Comparison of ENCODE assay signal across 20 mouse cellular contexts in genomic region chr19:11050286-11050685, GRCm38 (mm10). TPM values are rescaled to one million over a fixed set of nuclear protein-coding genes. Genes with fewer than 3 reads are reported as not detected.
DNase-seq lines count a peak whose midpoint lies in the region; ATAC-seq and TF ChIP-seq lines count a peak whose summit lies in the region.
"Had no signal": no experiment of that assay in that cellular context is flagged by ENCODE, and none has a peak within 500 bp of the region (broad histone marks: within the 10 kb centered on the region; RNA-seq: fewer than 3 reads in every experiment).

No protein-coding gene starts in this region.

- no peak for ATAC-seq in heart, embryonic 11.5 days (replicated peaks; ENCODE audit: insufficient number of reproducible peaks, low FRiP score, low TSS enrichment)
- no peak for ATAC-seq in stomach, embryonic 16.5 days (ENCODE audit: insufficient read depth, low FRiP score)
- ATAC-seq in hindbrain, embryonic 13.5 days (ENCODE audit: low FRiP score): no peak
- ATAC-seq: forebrain, embryonic 15.5 days had no signal

- no peaks in the 10 kb centered on the region for H3K36me3 ChIP-seq in heart, embryonic 11.5 days (ENCODE audit: control insufficient read depth, insufficient read depth, low read length)
- H3K36me3 ChIP-seq in stomach, embryonic 16.5 days (ENCODE audit: control insufficient read depth, insufficient read depth, low read length): no peaks in the 10 kb centered on the region
- no peaks in the 10 kb centered on the region for H3K36me3 ChIP-seq in hindbrain, embryonic 13.5 days
- H3K36me3 ChIP-seq: forebrain, embryonic 15.5 days; limb, embryonic 12.5 days; midbrain, embryonic 10.5 days had no signal

- TF ChIP-seq POLR2A in cortical plate, adult 2 months (IDR thresholded peaks at IDR 0.05; ENCODE audit: extremely low read depth, insufficient read depth, low read length): no peak

- DNase-seq in heart, adult 18-20 months: peak; percentile 37 to 62
- DNase-seq in lung, postnatal 36 days: peak; percentile 21
- no peak for DNase-seq in lung, postnatal 14 days
- no peak for DNase-seq in layer of hippocampus, adult 11-12 months (ENCODE audit: low spot score)
- DNase-seq: cerebellum, adult 9-10 months; gastrocnemius, postnatal 10 days; heart, postnatal 14 days; lung, embryonic 14.5 days; right cerebral cortex, postnatal 25 days had no signal

- H3K9me3 ChIP-seq in heart, embryonic 11.5 days (replicated peaks; ENCODE audit: control insufficient read depth, low read length): no peaks in the 10 kb centered on the region
- H3K9me3 ChIP-seq in stomach, embryonic 16.5 days (replicated peaks; ENCODE audit: control insufficient read depth, low read length): no peaks in the 10 kb centered on the region
- no peaks in the 10 kb centered on the region for H3K9me3 ChIP-seq in hindbrain, embryonic 13.5 days
- H3K9me3 ChIP-seq: forebrain, embryonic 15.5 days; limb, embryonic 12.5 days; midbrain, embryonic 10.5 days had no signal

- H3K4me2 ChIP-seq in heart, embryonic 11.5 days: no peak overlapping the region
- H3K4me2 ChIP-seq in stomach, embryonic 16.5 days (ENCODE audit: low read depth, low read length): no peak overlapping the region
- no peak overlapping the region for H3K4me2 ChIP-seq in hindbrain, embryonic 13.5 days
- H3K4me2 ChIP-seq: forebrain, embryonic 15.5 days; limb, embryonic 12.5 days; lung, embryonic 14.5 days had no signal

- H3K4me3 ChIP-seq in heart, embryonic 11.5 days (ENCODE audit: low read depth, low read length): no peak overlapping the region
- no peak overlapping the region for H3K4me3 ChIP-seq in cortical plate, adult 2 months (ENCODE audit: insufficient read depth, low read length)
- no peak overlapping the region for H3K4me3 ChIP-seq in stomach, embryonic 16.5 days (replicated peaks; ENCODE audit: low read length)
- H3K4me3 ChIP-seq in hindbrain, embryonic 13.5 days: no peak overlapping the region
- H3K4me3 ChIP-seq: forebrain, embryonic 15.5 days; left cerebral cortex, adult 2 months; limb, embryonic 12.5 days; midbrain, embryonic 10.5 days had no signal

- no peaks in the 10 kb centered on the region for H3K27me3 ChIP-seq in heart, embryonic 11.5 days (ENCODE audit: control insufficient read depth, insufficient read depth, low read length)
- no peaks in the 10 kb centered on the region for H3K27me3 ChIP-seq in stomach, embryonic 16.5 days (ENCODE audit: control insufficient read depth, insufficient read depth, low read length)
- H3K27me3 ChIP-seq in hindbrain, embryonic 13.5 days: no peaks in the 10 kb centered on the region
- H3K27me3 ChIP-seq: forebrain, embryonic 15.5 days; limb, embryonic 12.5 days had no signal

- TF ChIP-seq CTCF in cortical plate, adult 2 months (IDR thresholded peaks at IDR 0.05; ENCODE audit: extremely low read depth, insufficient read depth, low read length): no peak

- no peaks in the 10 kb centered on the region for H3K4me1 ChIP-seq in heart, embryonic 11.5 days (ENCODE audit: control insufficient read depth, insufficient read depth, low read length)
- no peaks in the 10 kb centered on the region for H3K4me1 ChIP-seq in cortical plate, adult 2 months (ENCODE audit: control insufficient read depth, insufficient read depth, low read length)
- 0 out of 2 replicates have a peak, but pooled peaks cover 3% of the 10 kb centered on the region for H3K4me1 ChIP-seq in stomach, embryonic 16.5 days (ENCODE audit: control insufficient read depth, insufficient read depth, low read length)
- no peaks in the 10 kb centered on the region for H3K4me1 ChIP-seq in hindbrain, embryonic 13.5 days (replicated peaks)
- H3K4me1 ChIP-seq: forebrain, embryonic 15.5 days; limb, embryonic 12.5 days; midbrain, embryonic 10.5 days had no signal

- 70% methylated on average over 2 of the region's 2 CpGs for WGBS in heart, embryonic 11.5 days (ENCODE audit: insufficient replicate concordance)
- WGBS in stomach, embryonic 16.5 days: 61% methylated on average over 2 of the region's 2 CpGs
- 80% methylated on average over 2 of the region's 2 CpGs for WGBS in hindbrain, embryonic 13.5 days

- no peak overlapping the region for H3K27ac ChIP-seq in heart, embryonic 11.5 days (ENCODE audit: low read depth, low read length)
- H3K27ac ChIP-seq in cortical plate, adult 2 months (ENCODE audit: insufficient read depth, low read length): peak overlapping the region; percentile 23; the same call in 1 of the 2 replicates
- H3K27ac ChIP-seq in stomach, embryonic 16.5 days (ENCODE audit: low read length): peak overlapping the region; percentile 10; the same call in 1 of the 2 replicates
- H3K27ac ChIP-seq in hindbrain, embryonic 13.5 days: no peak overlapping the region
- H3K27ac ChIP-seq: forebrain, embryonic 15.5 days; left cerebral cortex, adult 2 months; limb, embryonic 12.5 days; midbrain, embryonic 10.5 days had no signal

- H3K9ac ChIP-seq in heart, embryonic 11.5 days (ENCODE audit: low read depth, low read length): no peak overlapping the region
- H3K9ac ChIP-seq in stomach, embryonic 16.5 days (ENCODE audit: low read length): no peak overlapping the region
- no peak overlapping the region for H3K9ac ChIP-seq in hindbrain, embryonic 13.5 days
- H3K9ac ChIP-seq: forebrain, embryonic 15.5 days; limb, embryonic 12.5 days; lung, embryonic 14.5 days had no signal

RNA-seq across cellular contexts. Expression of gene Ms4a8a, which starts 30.6 kb away (rescaled TPM):
- total RNA-seq in heart, adult 18-20 months (2021): 1 to 10 TPM; 2.0 to 2.1 TPM
- polyA plus RNA-seq in heart, embryonic 11.5 days (2014; fragmentation: Nextera tagmentation; extraction: Ambion mirVana): not detected in 2 replicates
- polyA plus RNA-seq in cortical plate, adult 2 months (2012; rRNA removed): 0.11 and 0.13 TPM in 2 replicates
- polyA plus RNA-seq in stomach, embryonic 16.5 days (2015; fragmentation: Nextera tagmentation; extraction: Ambion mirVana): 6.0 and 7.8 TPM in 2 replicates
- polyA plus RNA-seq in hindbrain, embryonic 13.5 days (2015; fragmentation: Nextera tagmentation; extraction: Ambion mirVana): not detected in 2 replicates
- total RNA-seq: left cerebral cortex, adult 2 months had no signal
- polyA plus RNA-seq: C2C12; forebrain, embryonic 15.5 days; limb, embryonic 12.5 days; lung, embryonic 14.5 days; midbrain, embryonic 10.5 days; neural tube, embryonic 11.5 days had no signal

RNA-seq across cellular contexts. Expression of gene Ms4a18, which starts 32.5 kb away (rescaled TPM):
- not detected for total RNA-seq in heart, adult 18-20 months (2021)
- polyA plus RNA-seq in heart, embryonic 11.5 days (2014; fragmentation: Nextera tagmentation; extraction: Ambion mirVana): not detected in 2 replicates
- polyA plus RNA-seq in cortical plate, adult 2 months (2012; rRNA removed): not detected in 2 replicates
- 3.7 and 4.2 TPM in 2 replicates for polyA plus RNA-seq in stomach, embryonic 16.5 days (2015; fragmentation: Nextera tagmentation; extraction: Ambion mirVana)
- not detected in 2 replicates for polyA plus RNA-seq in hindbrain, embryonic 13.5 days (2015; fragmentation: Nextera tagmentation; extraction: Ambion mirVana)
- total RNA-seq: gastrocnemius, postnatal 10 days; heart, postnatal 14 days; left cerebral cortex, adult 2 months had no signal
- polyA plus RNA-seq: C2C12; forebrain, embryonic 15.5 days; limb, embryonic 12.5 days; lung, embryonic 14.5 days; midbrain, embryonic 10.5 days; neural tube, embryonic 11.5 days; urinary bladder, adult 2 months had no signal

RNA-seq across cellular contexts. Expression of gene Ms4a15, which starts 57.2 kb away (rescaled TPM):
- total RNA-seq in heart, adult 18-20 months (2021): not detected
- 0.17 TPM in 1 of 2 replicates, not detected in the other for polyA plus RNA-seq in heart, embryonic 11.5 days (2014; fragmentation: Nextera tagmentation; extraction: Ambion mirVana)
- not detected in 2 replicates for polyA plus RNA-seq in cortical plate, adult 2 months (2012; rRNA removed)
- polyA plus RNA-seq in stomach, embryonic 16.5 days (2015; fragmentation: Nextera tagmentation; extraction: Ambion mirVana): not detected in 2 replicates
- not detected in 2 replicates for polyA plus RNA-seq in hindbrain, embryonic 13.5 days (2015; fragmentation: Nextera tagmentation; extraction: Ambion mirVana)
- total RNA-seq: gastrocnemius, postnatal 10 days; heart, postnatal 14 days; left cerebral cortex, adult 2 months had no signal
- polyA plus RNA-seq: C2C12; limb, embryonic 12.5 days; lung, embryonic 14.5 days; midbrain, embryonic 10.5 days; neural tube, embryonic 11.5 days; urinary bladder, adult 2 months had no signal

Comparison
In these comparisons a context has a peak if more than half of its experiments do, and no peak if none do; other contexts are left out.
1. DNase-seq: peak in heart, adult 18-20 months (2 of 2) and lung, postnatal 36 days (single experiment); none in lung, postnatal 14 days (single experiment) and layer of hippocampus, adult 11-12 months (single experiment).
2. H3K27ac ChIP-seq: peak in cortical plate, adult 2 months (single experiment) and stomach, embryonic 16.5 days (single experiment); none in heart, embryonic 11.5 days (single experiment) and hindbrain, embryonic 13.5 days (single experiment).